Mouse (Mus musculus) hindbrain, embryonic 10.5 days (tissue): ENCODE measurements at regions not wholly inside any gene's neighbourhood (a gene's known extent, or its start where the extent isn't known, plus 50 kb on each side); places are given as distances from the start of the nearest gene placed in this dataset.
A peak's percentile ranks its signal among the peaks of the same experiment; 100 is the strongest.
"Not testable (repeated sequence)": the region's sequence is repeated elsewhere in the genome, so short reads cannot be mapped to it uniquely, and the experiment has no call there.

Experiments used
- DNase-seq: peaks from one replicate; pipeline ENCODE4 v3.0.0-alpha.2; 2017; ENCODE audit warnings: low spot score
- H3K27ac ChIP-seq: fragments of 300-500 bp; sonication (generic); 2 replicates; pipeline ENCODE4 v1.5.1; 2016; ENCODE audit warnings: mild to moderate bottlenecking, moderate library complexity
- H3K27me3 ChIP-seq: fragments of 300-500 bp; sonication (generic); 2 replicates; pipeline ENCODE4 v1.6.1; 2016; ENCODE audit warnings: mild to moderate bottlenecking; ENCODE audit not compliant: poor library complexity, insufficient read depth, severe bottlenecking
- H3K36me3 ChIP-seq: fragments of 300-500 bp; sonication (generic); 2 replicates; pipeline ENCODE4 v1.6.1; 2016; ENCODE audit warnings: mild to moderate bottlenecking, moderate library complexity
- H3K4me1 ChIP-seq: fragments of 300-500 bp; sonication (generic); replicated peaks from 2 replicates; pipeline ENCODE4 v1.6.1; 2016; ENCODE audit warnings: mild to moderate bottlenecking
- H3K4me3 ChIP-seq: fragments of 300-500 bp; sonication (generic); 2 replicates; pipeline ENCODE4 v1.5.1; 2016; ENCODE audit warnings: mild to moderate bottlenecking, moderate library complexity
- H3K9me3 ChIP-seq: fragments of 300-500 bp; sonication (generic); 2 replicates; pipeline ENCODE4 v1.6.1; 2016; ENCODE audit warnings: mild to moderate bottlenecking, moderate library complexity
- WGBS: fragments of 180-500 bp; shearing (Covaris S2); methylation state at CpG from one replicate; pipeline ENCODE4 v1.1.7; 2016; 5-methylcytosine and 5-hydroxymethylcytosine counted together

GRCm38 (mm10) chr14:53190931-53191330 is 695.4 kb upstream of the Olfr1507 start:
- H3K27ac ChIP-seq, H3K36me3 ChIP-seq, H3K4me3 ChIP-seq, H3K4me1 ChIP-seq, H3K27me3 ChIP-seq, H3K9me3 ChIP-seq, DNase-seq: not testable (repeated sequence)
- WGBS = no CpG with 5 or more reads among the region's 3 CpGs

GRCm38 (mm10) chr14:53174099-53174498 is 678.5 kb upstream of the Olfr1507 start:
- not testable (repeated sequence) for H3K27me3 ChIP-seq, H3K27ac ChIP-seq, H3K36me3 ChIP-seq, DNase-seq, H3K4me3 ChIP-seq, H3K4me1 ChIP-seq, H3K9me3 ChIP-seq

- not testable (repeated sequence) for H3K4me1 ChIP-seq, DNase-seq, H3K9me3 ChIP-seq, H3K27ac ChIP-seq, H3K27me3 ChIP-seq, H3K4me3 ChIP-seq, H3K36me3 ChIP-seq
- no CpG with 5 or more reads among the region's 2 CpGs for WGBS
Measured at GRCm38 (mm10) chr14:53166327-53166726, 670.8 kb upstream of the Olfr1507 start.

DNA sequence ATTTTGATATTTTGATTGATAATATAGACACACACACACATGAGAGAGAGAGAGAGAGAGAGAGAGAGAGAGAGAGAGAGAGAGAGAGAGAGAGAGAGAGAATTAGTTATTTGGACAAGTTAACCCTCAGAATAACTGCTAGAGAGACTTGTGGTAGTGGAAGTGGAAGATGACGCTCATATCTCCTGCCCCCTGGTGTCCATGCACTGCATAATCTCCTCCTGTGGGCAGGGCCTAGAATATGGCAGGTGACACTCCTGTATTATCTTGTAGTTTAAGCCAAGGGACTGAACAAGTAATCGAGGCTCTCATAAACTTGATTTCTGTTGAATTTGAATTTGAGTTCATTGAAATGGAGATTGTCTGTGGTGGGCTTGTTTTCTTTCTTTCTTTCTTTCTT is 663.5 kb upstream of the Olfr1507 start:
- not testable (repeated sequence) for H3K27ac ChIP-seq, H3K4me3 ChIP-seq
- no CpG with 5 or more reads among the region's 2 CpGs for whole genome bisulfite sequencing

DNA sequence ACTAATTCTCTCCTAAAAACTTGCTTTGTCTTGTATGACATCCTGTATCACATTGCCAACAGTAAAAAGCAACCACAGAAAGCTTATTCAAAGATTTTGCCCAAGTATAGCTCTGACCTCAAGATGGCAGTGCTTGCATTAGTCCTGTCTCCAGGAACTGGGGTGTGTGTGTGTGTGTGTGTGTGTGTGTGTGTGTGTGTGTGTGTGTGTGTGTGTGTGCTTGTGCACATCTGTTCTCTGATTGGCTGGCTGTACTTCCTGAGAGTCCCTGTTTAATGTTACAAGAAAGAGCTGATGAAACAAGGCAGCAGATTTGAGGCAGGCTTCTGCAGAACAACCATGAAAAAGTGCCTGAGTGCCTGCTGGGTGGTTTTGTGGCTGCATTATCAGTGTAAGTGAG is 639.2 kb upstream of the Olfr1507 start:
- H3K9me3 ChIP-seq, H3K27ac ChIP-seq, H3K27me3 ChIP-seq, H3K36me3 ChIP-seq, DNase-seq, H3K4me1 ChIP-seq, H3K4me3 ChIP-seq: not testable (repeated sequence)

More for the DNA sequence above, 663.5 kb upstream of the Olfr1507 start:
- not testable (repeated sequence) for H3K4me1 ChIP-seq, H3K9me3 ChIP-seq, H3K27me3 ChIP-seq, H3K36me3 ChIP-seq, DNase-seq

GRCm38 (mm10) chr14:53132390-53132789 is 636.8 kb upstream of the Olfr1507 start:
- H3K4me1 ChIP-seq, H3K9me3 ChIP-seq: not testable (repeated sequence)
- 37% methylated on average over 6 of the region's 6 CpGs for WGBS

GRCm38 (mm10) chr14:53121704-53122103 is 626.2 kb upstream of the Olfr1507 start:
- not testable (repeated sequence) for H3K4me3 ChIP-seq, H3K27ac ChIP-seq, H3K4me1 ChIP-seq, H3K27me3 ChIP-seq, H3K36me3 ChIP-seq, H3K9me3 ChIP-seq, DNase-seq
- WGBS = 22% methylated on average over 2 of the region's 3 CpGs

More at GRCm38 (mm10) chr14:53132390-53132789, 636.8 kb upstream of the Olfr1507 start:
- DNase-seq = peak; percentile 40
- H3K4me3 ChIP-seq, H3K36me3 ChIP-seq, H3K27ac ChIP-seq, H3K27me3 ChIP-seq: not testable (repeated sequence)

- not testable (repeated sequence) for DNase-seq, H3K4me3 ChIP-seq, H3K4me1 ChIP-seq, H3K36me3 ChIP-seq, H3K27ac ChIP-seq, H3K9me3 ChIP-seq, H3K27me3 ChIP-seq
- WGBS = 87% methylated on average over 3 of the region's 3 CpGs
Measured at GRCm38 (mm10) chr14:53109732-53110131, 614.2 kb upstream of the Olfr1507 start.

DNA sequence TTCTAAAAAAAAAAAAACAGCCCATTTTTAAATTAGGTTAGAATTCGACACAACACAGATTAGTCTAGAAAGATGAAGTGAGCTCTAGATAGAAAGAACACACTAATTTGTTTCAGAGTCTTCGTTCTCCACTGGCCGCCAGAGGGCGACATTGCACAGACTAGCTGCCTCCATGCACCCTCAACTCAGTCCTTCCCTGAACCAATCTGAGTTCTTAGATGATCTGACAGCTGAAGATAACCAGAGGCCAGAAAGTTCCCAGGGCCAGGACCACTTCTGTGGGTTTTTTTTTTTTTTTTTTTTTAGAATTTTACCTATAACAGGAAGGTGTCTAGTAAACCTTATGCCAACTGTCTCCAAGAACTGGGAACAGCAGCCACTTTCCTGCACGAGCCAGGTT is 605.8 kb upstream of the Olfr1507 start:
- 31% methylated on average over 5 of the region's 5 CpGs for WGBS
- H3K27me3 ChIP-seq, H3K27ac ChIP-seq, H3K4me3 ChIP-seq, H3K9me3 ChIP-seq, H3K36me3 ChIP-seq, H3K4me1 ChIP-seq: not testable (repeated sequence)
- DNase-seq = peak; percentile 2

DNA sequence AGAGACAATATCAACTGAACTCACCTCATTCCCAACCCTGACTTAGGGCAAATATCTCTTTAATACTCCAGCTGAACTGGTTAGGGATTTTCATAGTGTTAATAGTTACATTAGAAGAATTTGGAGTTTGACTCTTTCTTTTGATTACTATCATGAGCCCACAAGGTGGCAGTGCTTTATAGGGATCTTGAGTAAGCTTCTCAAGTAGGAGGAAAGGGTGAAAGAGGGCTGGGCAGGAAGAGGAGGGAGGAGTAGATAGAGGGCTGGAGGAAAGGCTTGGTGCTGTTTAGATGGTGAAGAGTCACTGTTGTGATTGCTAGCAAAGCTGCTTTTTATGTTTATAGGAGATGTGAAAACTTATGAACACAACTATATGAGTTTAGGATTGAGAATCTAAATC is 595.4 kb upstream of the Olfr1507 start:
- not testable (repeated sequence) for H3K4me1 ChIP-seq, H3K36me3 ChIP-seq, H3K27ac ChIP-seq, H3K4me3 ChIP-seq, H3K27me3 ChIP-seq, H3K9me3 ChIP-seq, DNase-seq

DNA sequence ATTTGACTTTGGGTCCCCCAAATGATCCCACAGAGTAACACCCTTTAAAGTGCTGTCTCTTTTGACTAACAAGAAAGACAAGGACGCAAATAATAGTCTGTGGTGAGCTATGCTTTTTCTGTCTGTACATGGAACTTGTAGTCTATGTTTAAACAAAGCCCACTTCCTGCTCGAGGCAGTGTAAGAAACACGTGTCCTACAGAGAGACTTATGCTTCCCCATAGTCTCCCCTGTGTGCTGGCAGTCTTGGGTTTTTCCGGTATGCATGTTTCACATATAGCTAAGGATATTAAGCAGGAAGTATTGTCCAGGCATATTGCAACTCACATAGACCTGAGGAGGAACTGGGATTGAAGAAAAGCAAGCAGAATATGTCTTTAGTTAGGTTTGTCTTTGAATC is 586.3 kb upstream of the Olfr1507 start:
- H3K9me3 ChIP-seq, H3K36me3 ChIP-seq, H3K27ac ChIP-seq, H3K27me3 ChIP-seq, DNase-seq, H3K4me1 ChIP-seq, H3K4me3 ChIP-seq: not testable (repeated sequence)
- 82% methylated on average over 4 of the region's 4 CpGs for WGBS

DNA sequence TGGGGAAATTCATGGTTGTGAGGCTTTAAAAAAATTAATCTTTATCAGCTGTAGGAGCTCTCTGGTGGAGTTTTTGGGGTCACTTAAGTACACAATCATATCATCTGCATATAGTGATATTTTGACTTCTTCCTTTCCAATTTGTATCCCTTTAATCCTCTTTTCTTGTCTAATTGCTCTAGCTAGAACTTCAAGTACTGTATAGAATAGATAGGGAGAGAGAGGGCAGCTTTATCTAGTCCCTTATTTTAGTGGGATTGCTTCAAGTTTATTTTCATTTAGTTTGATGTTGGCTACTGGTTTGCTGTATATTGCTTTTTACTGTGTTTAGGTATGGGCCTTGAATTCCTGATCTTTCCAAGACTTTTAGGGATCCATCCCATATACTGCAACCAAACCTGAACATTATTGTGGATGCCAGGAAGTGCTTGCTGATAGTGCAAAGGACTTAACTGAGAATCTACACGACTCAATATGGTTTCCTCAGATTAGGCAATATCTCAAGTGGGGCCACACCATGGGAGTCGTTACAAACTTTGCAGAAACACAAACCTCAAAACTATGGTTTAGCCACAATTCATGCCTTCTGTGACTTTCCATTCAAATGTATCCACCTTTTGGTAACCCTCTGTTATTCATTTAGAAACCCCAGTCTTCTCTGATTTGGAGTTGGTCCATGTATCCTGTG is 585.6 kb upstream of the Olfr1507 start:
- no CpG with 5 or more reads among the region's 2 CpGs for WGBS
- DNase-seq, H3K27ac ChIP-seq, H3K4me3 ChIP-seq, H3K9me3 ChIP-seq, H3K27me3 ChIP-seq, H3K4me1 ChIP-seq, H3K36me3 ChIP-seq: not testable (repeated sequence)

DNA sequence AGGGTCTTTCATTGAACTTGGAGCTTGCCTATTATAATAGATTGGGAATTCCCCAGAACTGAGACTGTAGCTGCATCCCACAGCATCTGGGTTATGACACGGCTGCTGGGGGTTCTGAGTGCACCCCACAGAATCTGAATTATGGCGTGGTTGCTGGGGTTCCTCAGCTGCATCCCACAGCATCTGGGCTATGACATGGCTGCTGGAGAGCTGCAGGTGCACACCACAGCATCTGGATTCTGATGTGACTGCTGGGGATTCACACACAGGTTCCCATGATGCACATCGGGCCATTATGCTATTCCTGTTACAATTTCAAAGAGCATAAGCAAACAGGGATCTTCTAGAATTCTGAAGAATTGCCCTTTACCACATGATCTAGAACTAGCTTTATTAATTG is 585.0 kb upstream of the Olfr1507 start:
- 85% methylated on average over 3 of the region's 3 CpGs for WGBS
- not testable (repeated sequence) for H3K4me1 ChIP-seq, H3K27ac ChIP-seq, H3K9me3 ChIP-seq, H3K27me3 ChIP-seq, H3K4me3 ChIP-seq, H3K36me3 ChIP-seq, DNase-seq

DNA sequence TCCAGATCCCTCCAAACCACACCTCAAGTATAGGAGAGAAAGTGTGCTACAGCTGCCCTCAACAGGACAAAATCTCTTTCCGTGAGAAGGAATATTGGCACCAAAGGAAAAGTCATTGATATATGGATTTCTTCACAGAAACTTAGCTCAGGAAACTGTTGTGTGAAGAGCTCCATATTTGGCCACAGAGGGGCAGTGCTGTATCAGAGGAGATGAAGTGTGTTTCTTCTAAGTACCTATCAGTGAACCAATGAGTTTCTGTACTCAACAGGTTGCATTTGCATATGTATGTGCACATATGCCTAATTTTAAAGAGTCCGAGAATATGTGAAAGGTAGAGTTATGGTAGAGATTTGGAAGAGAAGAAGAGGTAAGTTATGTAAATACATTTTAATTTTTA is 580.4 kb upstream of the Olfr1507 start:
- DNase-seq, H3K4me1 ChIP-seq, H3K27ac ChIP-seq, H3K4me3 ChIP-seq, H3K27me3 ChIP-seq, H3K36me3 ChIP-seq, H3K9me3 ChIP-seq: not testable (repeated sequence)
- 92% methylated on average over 2 of the region's 2 CpGs for whole genome bisulfite sequencing
